Mouse (Mus musculus) brain, embryonic 14.5 days (tissue): ENCODE data around the gene Rtkn.

ENCODE experiments used
- CTCF ChIP-seq: fragments of 200-500 bp; IDR thresholded peaks from 2 replicates; pipeline ENCODE4 v1.5.1; 2012; ENCODE audit warnings: inconsistent platforms, mild to moderate bottlenecking, moderate library complexity, borderline replicate concordance; ENCODE audit not compliant: insufficient read depth, insufficient read length; ENCODE audit errors: extremely low read depth
- POLR2A ChIP-seq: fragments of 200-500 bp; IDR thresholded peaks from 2 replicates; pipeline ENCODE4 v1.6.1; 2012; ENCODE audit warnings: mild to moderate bottlenecking, inconsistent platforms, borderline replicate concordance; ENCODE audit not compliant: poor library complexity, insufficient read depth, insufficient read length, severe bottlenecking; ENCODE audit errors: extremely low read depth

- TF ChIP-seq CTCF, result no peak
- no peak for TF ChIP-seq POLR2A
Measured at GRCm38 (mm10) chr6:83111510-83112136, 23.6 kb upstream of the Rtkn start.
